9 mouse cellular contexts compared by ENCODE assay signal in genomic region chr3:108414857-108415830, GRCm38 (mm10). TPM values are rescaled to one million over a fixed set of nuclear protein-coding genes. Genes with fewer than 3 reads are reported as not detected.
DNase-seq lines count a peak whose midpoint lies in the region; ATAC-seq and TF ChIP-seq lines count a peak whose summit lies in the region.
"Had no signal": no experiment of that assay in that cellular context is flagged by ENCODE, and none has a peak within 500 bp of the region (broad histone marks: within the 10 kb centered on the region; RNA-seq: fewer than 3 reads in every experiment).

TSS of gene Celsr2 (minus strand) at chr3:108415552.

- peaks cover 51% of the 10 kb centered on the region for H3K4me1 ChIP-seq in E14TG2a.4 (replicated peaks; ENCODE audit: low read depth, low read length)
- peaks cover 52% of the 10 kb centered on the region for H3K4me1 ChIP-seq in midbrain, embryonic 13.5 days (replicated peaks)

- H3K4me2 ChIP-seq in midbrain, embryonic 13.5 days (replicated peaks), result peak within 1 kb of the TSS; percentile 94

- intact Hi-C loops in gastrocnemius, adult 2 months (cut with DNase I), result no loop called here
- intact Hi-C loops in heart, postnatal 14 days (cut with DNase I), result no loop called here
- intact Hi-C loops in left cerebral cortex, postnatal 25 days (cut with DNase I), result no loop called here

- H3K27ac ChIP-seq in gastrocnemius, adult 2 months, result peak within 1 kb of the TSS; percentile 70
- H3K27ac ChIP-seq in midbrain, embryonic 13.5 days, result peak within 1 kb of the TSS; percentile 96

- peaks cover 78% of the 10 kb centered on the region for H3K27me3 ChIP-seq in E14TG2a.4 (ENCODE audit: insufficient read depth, low read length)
- peaks cover 8% of the 10 kb centered on the region; the same call in 1 of the 2 replicates for H3K27me3 ChIP-seq in midbrain, embryonic 13.5 days

- TF ChIP-seq CTCF in gastrocnemius, adult 2 months (IDR thresholded peaks at IDR 0.05), result no peak
- no peak for TF ChIP-seq CTCF in E14TG2a.4 (conservative IDR thresholded peaks at IDR 0.05; ENCODE audit: low read length)

- no peaks in the 10 kb centered on the region for H3K9me3 ChIP-seq in E14TG2a.4 (ENCODE audit: low read length)
- peaks cover 8% of the 10 kb centered on the region; the same call in 1 of the 2 replicates for H3K9me3 ChIP-seq in midbrain, embryonic 13.5 days

- DNase-seq in gastrocnemius, adult 2 months, result peak; percentile 60
- DNase-seq in gastrocnemius, postnatal 25 days, result no peak
- peak; percentile 57 to 61 for DNase-seq in cerebellum, postnatal 25 days
- DNase-seq in heart, postnatal 14 days, result peak; percentile 29 to 36
- DNase-seq in left cerebral cortex, postnatal 25 days (ENCODE audit: low spot score in 2 of 2), result peak; percentile 50 to 55

- ATAC-seq in midbrain, embryonic 13.5 days, result peak; percentile 28
- ATAC-seq in monocyte, adult 5-6 weeks (replicated peaks; ENCODE audit: insufficient number of reproducible peaks, low FRiP score, low TSS enrichment, poor library complexity, severe bottlenecking), result no peak

- 4% methylated on average over 60 of the region's 67 CpGs for WGBS in midbrain, embryonic 13.5 days

- peak within 1 kb of the TSS; percentile 98 for H3K9ac ChIP-seq in midbrain, embryonic 13.5 days (replicated peaks)

- H3K4me3 ChIP-seq in gastrocnemius, adult 2 months, result peak within 1 kb of the TSS; percentile 88
- H3K4me3 ChIP-seq in E14TG2a.4 (replicated peaks; ENCODE audit: low read length), result peak within 1 kb of the TSS; percentile 85
- peak within 1 kb of the TSS; percentile 94 for H3K4me3 ChIP-seq in midbrain, embryonic 13.5 days (replicated peaks)

- no peaks in the 10 kb centered on the region for H3K36me3 ChIP-seq in E14TG2a.4 (ENCODE audit: insufficient read depth, low read length)
- H3K36me3 ChIP-seq in midbrain, embryonic 13.5 days, result peaks cover 28% of the 10 kb centered on the region
- H3K36me3 ChIP-seq: G1E had no signal

RNA-seq across cellular contexts. Expression of gene Celsr2, which starts in this region (rescaled TPM):
- total RNA-seq in gastrocnemius, adult 2 months (2021), result 1 to 10 TPM; 6.4 to 8.8 TPM
- 1 to 10 TPM; 4.8 to 5.9 TPM for total RNA-seq in gastrocnemius, postnatal 25 days (2021)
- total RNA-seq in heart, postnatal 14 days (2021), result 1 to 10 TPM; 5.4 to 5.9 TPM
- total RNA-seq in left cerebral cortex, postnatal 25 days (2021), result 100 to 1,000 TPM; 160 to 168 TPM
- 56.5 and 65.5 TPM in 2 replicates for polyA plus RNA-seq in midbrain, embryonic 13.5 days (2015; fragmentation: Nextera tagmentation; extraction: Ambion mirVana)
- 0.11 to 1.8 TPM (median 0.19 TPM) in 3 replicates for total RNA-seq in monocyte, adult 5-6 weeks (2017)

Comparison
In these comparisons a context has a peak if more than half of its experiments do, and no peak if none do; other contexts are left out.
1. RNA of gene Celsr2 (total RNA-seq): 160 to 168 TPM in left cerebral cortex, postnatal 25 days; 6.4 to 8.8 TPM in gastrocnemius, adult 2 months, 4.8 to 5.9 TPM in gastrocnemius, postnatal 25 days, 5.4 to 5.9 TPM in heart, postnatal 14 days and 0.11 to 1.8 TPM in monocyte, adult 5-6 weeks; every median in the first group is over 10 times any median in the second.
2. Peak in every context shown above with its lines, with median percentiles within 50 percentile points of each other: H3K4me3 ChIP-seq.